Mouse (Mus musculus): Measurements from ENCODE around the gene Gpc4. TPM values are rescaled to one million over a fixed set of nuclear protein-coding genes. Genes with fewer than 3 reads are reported as not detected.

Gpc4 gene
- polyA plus RNA-seq, 1 experiment from 2014 or later, result 40.4 TPM

DNA sequence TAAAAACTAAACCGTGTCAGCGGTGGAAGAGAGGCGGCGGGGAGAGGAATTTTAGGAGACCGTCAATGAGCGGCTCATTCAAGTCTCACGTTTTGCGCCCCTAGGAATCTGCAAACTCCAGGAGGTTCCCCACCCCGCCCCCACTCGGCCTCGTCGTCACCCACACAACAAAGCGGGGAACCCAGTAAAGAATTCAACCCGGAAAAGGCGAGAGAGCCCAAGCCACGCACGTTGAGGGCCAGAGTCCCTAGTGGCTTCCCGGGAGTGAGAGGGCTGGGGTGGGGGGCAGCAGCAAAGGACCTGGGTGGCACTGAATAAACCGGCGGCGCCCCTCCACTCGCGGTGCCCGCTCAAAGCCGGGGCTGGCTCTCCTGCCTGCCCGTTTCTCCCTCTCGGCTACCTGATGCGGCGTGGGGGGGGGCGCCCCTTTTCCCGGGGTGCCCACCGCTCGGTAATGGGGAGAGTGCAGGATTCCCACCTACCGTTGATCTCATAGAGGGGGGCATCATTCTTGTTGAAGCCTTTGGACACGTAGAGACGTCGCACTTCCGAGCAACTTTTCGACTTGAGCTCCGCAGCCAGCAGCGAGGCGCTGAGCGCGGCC lies 816 bp downstream of the Gpc4 start:
- Histone ChIP-seq H3K4me2 (peak overlapping the region; percentile 62), H3K27ac (0 out of 2 replicates have a peak overlapping the region, but pooled peaks have one; percentile 53), H3K4me1 (replicated peaks) (0 out of 2 replicates have a peak, but pooled peaks cover 2% of the 10 kb centered on the region), H3K9me3 (no peaks in the 10 kb centered on the region), H3K36me3 (no peaks in the 10 kb centered on the region), H3K4me3 (replicated peaks) (peak overlapping the region; percentile 53), H3K27me3 (peaks cover 49% of the 10 kb centered on the region), H3K9ac (replicated peaks) (peak overlapping the region; percentile 69)
- 18% methylated on average over 43 of the region's 44 CpGs for WGBS
- ATAC-seq (ENCODE audit: insufficient number of reproducible peaks, insufficient read depth, low FRiP score, low TSS enrichment, low read depth), result no peak

DNA sequence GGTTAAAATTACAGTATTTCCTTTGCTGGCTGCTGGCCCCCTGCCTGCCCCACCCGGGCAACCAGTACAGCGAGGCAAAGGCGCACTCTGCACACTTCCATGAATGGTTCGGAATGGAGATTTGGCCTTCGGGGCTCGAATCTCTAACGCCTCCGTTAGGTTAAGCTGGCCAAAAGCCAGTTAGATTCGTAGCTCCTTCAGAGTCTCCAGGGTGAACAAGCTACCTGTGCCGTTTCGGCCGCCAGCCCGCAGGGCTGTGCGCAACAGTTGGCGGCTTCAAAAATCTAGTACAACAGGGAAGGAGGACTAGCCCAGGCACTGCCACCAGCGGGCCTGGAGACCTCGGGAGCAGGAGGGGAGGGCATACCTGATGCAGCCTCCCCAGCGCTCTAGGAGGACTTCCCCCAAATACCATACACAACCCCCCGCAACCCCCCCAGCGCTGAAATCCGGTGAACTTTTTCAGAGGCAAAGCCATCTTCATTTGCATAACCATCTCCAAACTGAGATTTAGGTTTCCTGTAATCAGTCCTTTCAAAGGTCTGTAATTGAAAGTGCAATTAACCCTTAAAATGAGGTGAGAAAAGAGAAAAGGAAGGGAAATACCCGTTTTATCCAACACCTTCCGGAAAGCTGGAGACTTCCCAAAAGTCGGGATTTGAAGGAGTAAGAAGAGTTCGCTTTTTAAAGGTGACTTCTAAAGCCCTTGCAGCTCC lies 1.5 kb downstream of the Gpc4 start:
- no peak for ATAC-seq (ENCODE audit: insufficient number of reproducible peaks, insufficient read depth, low FRiP score, low TSS enrichment, low read depth)
- H3K27me3 ChIP-seq, result peaks cover 49% of the 10 kb centered on the region

DNA sequence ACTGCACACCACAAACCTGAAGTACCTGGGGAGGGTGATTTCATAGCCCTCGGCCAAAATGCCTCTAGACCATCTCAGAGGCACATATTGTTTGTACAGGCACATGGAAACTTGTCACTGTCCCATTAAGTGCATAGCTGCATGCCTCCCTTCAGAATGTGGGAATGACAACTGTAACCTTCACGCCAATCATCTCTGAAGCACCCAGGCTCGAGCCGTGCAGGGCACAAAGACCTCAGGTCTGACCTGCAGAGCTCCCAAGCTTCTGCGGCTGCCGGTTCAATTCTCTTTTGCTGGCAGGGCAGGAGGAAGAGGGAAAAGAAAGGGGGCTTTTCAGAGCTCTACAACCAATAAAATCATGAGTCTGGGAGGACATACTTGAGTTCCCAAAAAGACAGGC lies 2.3 kb downstream of the Gpc4 start:
- Histone ChIP-seq H3K27ac (no peak overlapping the region), H3K4me1 (replicated peaks) (0 out of 2 replicates have a peak, but pooled peaks cover 2% of the 10 kb centered on the region), H3K4me3 (replicated peaks) (peak overlapping the region; percentile 53), H3K9ac (replicated peaks) (peak overlapping the region; percentile 69), H3K36me3 (no peaks in the 10 kb centered on the region), H3K9me3 (no peaks in the 10 kb centered on the region), H3K4me2 (peak overlapping the region; percentile 62), H3K27me3 (peaks cover 49% of the 10 kb centered on the region)
- ATAC-seq (ENCODE audit: insufficient number of reproducible peaks, insufficient read depth, low FRiP score, low TSS enrichment, low read depth), result no peak
- 36% methylated on average over 6 of the region's 6 CpGs for WGBS

More for the DNA sequence above, 1.5 kb downstream of the Gpc4 start:
- Histone ChIP-seq H3K36me3 (no peaks in the 10 kb centered on the region), H3K27ac (no peak overlapping the region), H3K9ac (replicated peaks) (peak overlapping the region; percentile 69), H3K9me3 (no peaks in the 10 kb centered on the region), H3K4me3 (replicated peaks) (peak overlapping the region; percentile 53), H3K4me1 (replicated peaks) (0 out of 2 replicates have a peak, but pooled peaks cover 2% of the 10 kb centered on the region), H3K4me2 (peak overlapping the region; percentile 62)
- WGBS, result 19% methylated on average over 25 of the region's 25 CpGs

DNA sequence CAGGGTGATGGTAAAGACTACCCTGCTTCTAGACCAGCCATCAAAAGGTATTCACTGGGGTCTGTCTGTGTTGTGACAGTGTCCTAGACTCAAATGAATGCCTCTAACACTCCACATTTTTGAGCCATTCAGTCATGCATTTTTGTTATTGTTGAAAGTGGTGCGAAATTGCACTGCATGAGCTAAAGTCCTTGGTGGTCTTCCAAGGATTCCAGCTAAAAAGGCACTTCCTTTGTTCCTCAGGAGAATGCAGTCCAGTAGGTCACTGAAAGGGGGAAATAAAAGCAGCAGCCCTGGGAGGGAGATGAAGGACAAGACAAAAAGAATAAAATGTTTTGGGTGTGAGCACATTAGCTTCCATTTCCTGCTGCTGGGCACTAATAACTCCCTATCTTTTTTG lies 2.8 kb downstream of the Gpc4 start:
- H3K4me3 ChIP-seq (replicated peaks), result peak overlapping the region; percentile 53; the same call in 1 of the 2 replicates
- 88% methylated on average over 1 of the region's 1 CpGs for WGBS
- H3K27me3 ChIP-seq, result peaks cover 49% of the 10 kb centered on the region
- no peak overlapping the region for H3K27ac ChIP-seq
- no peak overlapping the region for H3K9ac ChIP-seq (replicated peaks)
- H3K4me1 ChIP-seq (replicated peaks), result 0 out of 2 replicates have a peak, but pooled peaks cover 2% of the 10 kb centered on the region
- H3K36me3 ChIP-seq, result no peaks in the 10 kb centered on the region
- no peaks in the 10 kb centered on the region for H3K9me3 ChIP-seq
- peak overlapping the region; percentile 62 for H3K4me2 ChIP-seq
- ATAC-seq (ENCODE audit: insufficient number of reproducible peaks, insufficient read depth, low FRiP score, low TSS enrichment, low read depth), result no peak

DNA sequence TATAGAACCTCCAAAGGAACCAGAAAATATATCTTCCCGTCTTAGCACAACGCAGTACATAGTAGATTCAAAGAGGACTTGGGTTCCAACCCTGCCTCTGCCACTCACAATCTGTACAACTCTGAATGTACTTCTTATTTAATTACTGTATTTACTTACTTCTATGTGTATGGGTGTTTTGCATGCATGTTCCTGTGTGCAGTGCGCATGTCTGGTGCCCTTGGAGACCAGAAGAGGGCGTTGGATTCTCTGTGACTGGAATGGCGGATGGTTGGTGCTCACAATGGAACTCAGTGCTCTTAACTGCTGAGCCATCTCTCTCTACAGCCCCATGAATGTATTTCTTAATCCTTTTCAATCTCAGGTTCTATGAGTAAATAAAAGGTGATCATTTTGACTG lies 5.4 kb downstream of the Gpc4 start:
- no peak overlapping the region for H3K27ac ChIP-seq
- no peak overlapping the region for H3K9ac ChIP-seq (replicated peaks)
- ATAC-seq (ENCODE audit: insufficient number of reproducible peaks, insufficient read depth, low FRiP score, low TSS enrichment, low read depth), result no peak
- H3K27me3 ChIP-seq, result peaks cover 27% of the 10 kb centered on the region
- no peaks in the 10 kb centered on the region for H3K9me3 ChIP-seq
- H3K4me3 ChIP-seq (replicated peaks), result no peak overlapping the region
- 82% methylated on average over 5 of the region's 5 CpGs for WGBS
- no peak overlapping the region for H3K4me2 ChIP-seq
- no peaks in the 10 kb centered on the region for H3K36me3 ChIP-seq
- no peaks in the 10 kb centered on the region for H3K4me1 ChIP-seq (replicated peaks)

DNA sequence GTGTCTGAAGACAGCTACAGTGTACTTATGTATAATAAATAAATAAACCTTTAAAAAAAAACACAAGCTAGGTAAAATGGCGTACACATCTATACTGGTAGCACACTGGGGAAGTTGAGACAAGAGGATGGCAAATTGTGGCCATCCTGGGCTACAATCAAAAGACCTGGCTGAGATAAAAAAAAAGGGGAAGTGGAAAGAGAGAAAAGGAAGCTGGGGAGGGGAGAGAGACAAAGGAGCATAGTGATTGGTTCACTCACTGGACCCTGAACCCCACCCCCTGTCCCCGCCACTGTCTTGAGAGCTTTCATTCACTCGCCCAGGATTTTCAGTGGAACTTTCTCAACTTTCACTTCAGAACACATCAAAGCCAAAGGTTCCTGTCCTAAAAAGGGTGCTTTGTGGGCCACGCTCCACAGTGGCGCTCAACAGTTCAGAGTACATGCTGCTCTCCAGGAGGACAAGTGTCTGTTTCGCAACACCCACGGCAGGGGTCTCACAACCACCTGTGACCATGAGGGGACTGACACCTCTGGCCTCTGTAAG lies 9.6 kb downstream of the Gpc4 start:
- no peak overlapping the region for H3K27ac ChIP-seq

DNA sequence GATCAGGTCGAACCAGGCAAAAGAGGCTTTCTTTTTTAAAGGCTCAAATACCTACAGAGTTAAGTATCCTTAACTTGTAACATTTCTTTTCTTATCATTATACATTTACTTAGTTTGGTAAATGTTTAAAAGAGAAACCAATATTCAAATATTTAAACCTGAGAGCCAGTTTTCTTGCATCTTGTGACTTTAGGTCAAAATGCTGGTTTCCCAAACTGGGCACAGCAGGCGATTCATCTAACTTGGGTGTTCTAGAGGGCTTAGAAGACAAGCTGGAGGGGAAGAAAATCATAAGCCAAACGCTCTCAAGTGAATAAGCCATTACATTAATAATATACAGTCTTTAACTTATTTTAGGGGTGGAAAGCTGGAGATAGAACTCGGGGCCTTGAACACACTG lies 10.2 kb downstream of the Gpc4 start:
- H3K27ac ChIP-seq, result no peak overlapping the region
- H3K4me2 ChIP-seq, result no peak overlapping the region
- no peak overlapping the region for H3K9ac ChIP-seq (replicated peaks)
- 90% methylated on average over 4 of the region's 4 CpGs for WGBS
- H3K27me3 ChIP-seq, result no peaks in the 10 kb centered on the region
- H3K9me3 ChIP-seq, result no peaks in the 10 kb centered on the region
- no peak overlapping the region for H3K4me3 ChIP-seq (replicated peaks)
- ATAC-seq (ENCODE audit: insufficient number of reproducible peaks, insufficient read depth, low FRiP score, low TSS enrichment, low read depth), result no peak
- H3K4me1 ChIP-seq (replicated peaks), result no peaks in the 10 kb centered on the region
- no peaks in the 10 kb centered on the region for H3K36me3 ChIP-seq

More for the DNA sequence above, 9.6 kb downstream of the Gpc4 start:
- WGBS, result 83% methylated on average over 7 of the region's 7 CpGs
- Histone ChIP-seq H3K27me3 (no peaks in the 10 kb centered on the region), H3K9ac (replicated peaks) (no peak overlapping the region), H3K4me3 (replicated peaks) (no peak overlapping the region), H3K4me1 (replicated peaks) (no peaks in the 10 kb centered on the region), H3K9me3 (no peaks in the 10 kb centered on the region), H3K4me2 (no peak overlapping the region), H3K36me3 (no peaks in the 10 kb centered on the region)
- no peak for ATAC-seq (ENCODE audit: insufficient number of reproducible peaks, insufficient read depth, low FRiP score, low TSS enrichment, low read depth)

DNA sequence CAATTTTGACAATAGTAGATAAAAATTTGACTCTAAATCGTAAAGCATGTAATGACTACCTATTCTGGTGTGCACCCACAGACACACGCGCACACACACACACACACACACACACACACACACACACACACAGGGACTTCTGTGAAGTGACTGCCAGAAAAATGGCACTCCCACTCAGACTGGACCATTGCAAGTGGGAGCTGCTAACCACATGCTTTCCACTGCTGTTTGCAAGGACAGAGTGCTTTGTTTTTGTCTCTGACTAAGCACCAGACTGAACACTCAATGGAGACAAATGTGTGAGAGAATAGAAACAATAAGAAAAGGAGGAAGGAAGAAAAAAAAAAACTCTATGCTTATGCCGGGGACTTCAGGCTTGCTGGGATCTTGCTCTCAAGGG lies 11.6 kb downstream of the Gpc4 start:
- Histone ChIP-seq H3K27ac (no peak overlapping the region), H3K9me3 (no peaks in the 10 kb centered on the region), H3K4me1 (replicated peaks) (no peaks in the 10 kb centered on the region), H3K4me3 (replicated peaks) (no peak overlapping the region), H3K27me3 (no peaks in the 10 kb centered on the region), H3K36me3 (no peaks in the 10 kb centered on the region), H3K9ac (replicated peaks) (no peak overlapping the region), H3K4me2 (no peak overlapping the region)
- ATAC-seq (ENCODE audit: insufficient number of reproducible peaks, insufficient read depth, low FRiP score, low TSS enrichment, low read depth), result no peak
- WGBS, result 69% methylated on average over 4 of the region's 4 CpGs

DNA sequence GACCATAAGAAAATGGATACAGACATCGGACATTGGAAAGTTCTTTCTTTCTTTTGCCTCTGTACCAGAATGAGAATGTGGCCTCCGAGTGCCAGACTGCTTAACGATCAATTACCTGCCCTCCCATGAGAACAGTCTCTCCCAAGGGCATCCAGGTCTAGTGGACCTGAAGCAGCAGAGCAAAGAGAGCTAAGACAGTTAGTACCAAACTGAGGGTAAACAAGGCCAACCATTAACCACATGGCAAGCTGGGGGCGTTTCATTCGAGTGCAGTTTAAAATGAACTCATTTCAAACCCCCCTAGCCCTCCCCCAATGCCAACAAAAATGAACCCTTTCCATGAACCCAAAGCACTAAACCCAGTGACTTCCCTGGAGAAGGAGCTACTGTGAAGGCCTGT lies 12.1 kb downstream of the Gpc4 start:
- Histone ChIP-seq H3K4me1 (replicated peaks) (no peaks in the 10 kb centered on the region), H3K27ac (no peak overlapping the region), H3K4me3 (replicated peaks) (no peak overlapping the region), H3K4me2 (no peak overlapping the region), H3K36me3 (no peaks in the 10 kb centered on the region), H3K27me3 (no peaks in the 10 kb centered on the region), H3K9ac (replicated peaks) (no peak overlapping the region), H3K9me3 (no peaks in the 10 kb centered on the region)
- ATAC-seq (ENCODE audit: insufficient number of reproducible peaks, insufficient read depth, low FRiP score, low TSS enrichment, low read depth), result no peak
- WGBS, result 60% methylated on average over 5 of the region's 5 CpGs

DNA sequence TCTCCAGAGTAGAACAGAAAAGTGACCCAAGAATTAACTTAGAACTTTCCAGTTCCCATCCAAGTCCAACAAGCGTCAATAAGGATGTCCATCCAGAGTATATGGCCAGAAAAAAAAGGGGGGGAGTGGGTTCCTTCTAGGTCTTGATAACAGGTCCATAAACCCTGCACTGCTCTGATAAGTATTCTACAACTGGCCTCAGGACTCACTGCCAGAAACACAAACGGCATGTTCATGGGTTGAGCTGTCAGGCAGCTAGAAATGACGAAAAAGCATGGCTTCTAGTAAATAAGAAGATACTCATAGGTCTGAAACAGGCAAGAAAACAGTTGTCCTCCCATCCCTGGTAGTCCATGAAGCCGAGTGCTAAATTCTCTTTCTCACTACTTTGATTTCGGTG lies 13.5 kb downstream of the Gpc4 start:
- no peaks in the 10 kb centered on the region for H3K9me3 ChIP-seq
- 80% methylated on average over 5 of the region's 5 CpGs for WGBS
- ATAC-seq (ENCODE audit: insufficient number of reproducible peaks, insufficient read depth, low FRiP score, low TSS enrichment, low read depth), result no peak
- no peaks in the 10 kb centered on the region for H3K36me3 ChIP-seq
- no peak overlapping the region for H3K4me2 ChIP-seq
- no peaks in the 10 kb centered on the region for H3K4me1 ChIP-seq (replicated peaks)
- H3K27me3 ChIP-seq, result no peaks in the 10 kb centered on the region
- H3K27ac ChIP-seq, result no peak overlapping the region
- no peak overlapping the region for H3K9ac ChIP-seq (replicated peaks)
- no peak overlapping the region for H3K4me3 ChIP-seq (replicated peaks)

DNA sequence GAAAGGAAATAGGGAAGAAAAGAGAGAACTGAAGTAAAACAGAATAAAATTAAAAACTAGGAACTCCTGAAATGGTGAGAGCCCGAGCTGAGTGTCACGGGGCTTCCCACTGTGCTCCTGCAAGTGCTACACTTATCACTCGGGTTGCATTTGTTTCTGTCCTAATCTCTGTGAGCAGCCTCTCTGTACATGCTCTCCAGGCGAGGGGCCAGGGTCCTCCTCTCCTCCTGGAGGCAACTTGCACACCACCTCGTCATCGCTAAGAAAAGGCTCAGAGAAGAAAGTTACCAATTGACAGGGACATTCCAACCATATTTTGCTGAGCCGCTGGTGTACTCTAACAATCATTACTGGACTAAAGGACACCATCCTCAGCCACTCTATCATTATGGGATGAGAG lies 14.0 kb downstream of the Gpc4 start:
- WGBS, result 75% methylated on average over 7 of the region's 7 CpGs
- H3K9me3 ChIP-seq, result no peaks in the 10 kb centered on the region

More for the DNA sequence above, 14.0 kb downstream of the Gpc4 start:
- no peaks in the 10 kb centered on the region for H3K36me3 ChIP-seq
- H3K4me3 ChIP-seq (replicated peaks), result no peak overlapping the region
- no peaks in the 10 kb centered on the region for H3K27me3 ChIP-seq
- no peak overlapping the region for H3K27ac ChIP-seq
- H3K9ac ChIP-seq (replicated peaks), result no peak overlapping the region
- no peak for ATAC-seq (ENCODE audit: insufficient number of reproducible peaks, insufficient read depth, low FRiP score, low TSS enrichment, low read depth)
- no peaks in the 10 kb centered on the region for H3K4me1 ChIP-seq (replicated peaks)
- no peak overlapping the region for H3K4me2 ChIP-seq

Data from limb, embryonic 12.5 days (tissue).